Mouse (Mus musculus) bone marrow macrophage, adult 2 months (primary cell): ENCODE data around the gene Pemt.

ENCODE experiments used
- CTCF ChIP-seq: IDR thresholded peaks from 2 replicates; pipeline ENCODE4 v1.5.1; 2012; ENCODE audit warnings: low read depth, mild to moderate bottlenecking, low read length, moderate library complexity
- POLR2A ChIP-seq: IDR thresholded peaks from 2 replicates; pipeline ENCODE4 v1.6.1; 2012; ENCODE audit warnings: mild to moderate bottlenecking, low read depth, low read length, borderline replicate concordance

GRCm38 (mm10) chr11:60005866-60006265 is 40.4 kb downstream of the Pemt start:
- no peak for TF ChIP-seq POLR2A
- TF ChIP-seq CTCF, result no peak
